Mouse (Mus musculus): ENCODE data around the gene Poc1a.

The Poc1a gene

GRCm38 (mm10) chr9:106339173-106339558 is 58.3 kb downstream of the Poc1a start:
- no peak for DNase-seq

GRCm38 (mm10) chr9:106339730-106340129 is 58.9 kb downstream of the Poc1a start:
- DNase-seq, result no peak

- DNase-seq, result no peak
Observed at GRCm38 (mm10) chr9:106340501-106341312, 59.8 kb downstream of the Poc1a start.

- peak; percentile 24 to 51 for DNase-seq
Observed at GRCm38 (mm10) chr9:106341313-106341686, 60.4 kb downstream of the Poc1a start.

GRCm38 (mm10) chr9:106342573-106342972 is 61.7 kb downstream of the Poc1a start:
- DNase-seq, result no peak

- DNase-seq, result peak; percentile 55 to 67
Observed at GRCm38 (mm10) chr9:106345167-106345566, 64.3 kb downstream of the Poc1a start.

- no peak for DNase-seq
Observed at GRCm38 (mm10) chr9:106345630-106346029, 64.8 kb downstream of the Poc1a start.

GRCm38 (mm10) chr9:106348281-106348680 is 67.4 kb downstream of the Poc1a start:
- DNase-seq, result no peak

GRCm38 (mm10) chr9:106349075-106349474 is 68.2 kb downstream of the Poc1a start:
- peak; percentile 60 to 80 for DNase-seq

- DNase-seq, result peak in 1 of 2 experiments; percentile 58
Observed at GRCm38 (mm10) chr9:106351178-106351577, 70.3 kb downstream of the Poc1a start.

GRCm38 (mm10) chr9:106353779-106354178 is 72.9 kb downstream of the Poc1a start:
- no peak for DNase-seq

- no peak for DNase-seq
Observed at GRCm38 (mm10) chr9:106354810-106355209, 73.9 kb downstream of the Poc1a start.

- no peak for DNase-seq
Observed at GRCm38 (mm10) chr9:106355217-106355974, 74.5 kb downstream of the Poc1a start.

GRCm38 (mm10) chr9:106355975-106356286 is 75.1 kb downstream of the Poc1a start:
- no peak for DNase-seq

GRCm38 (mm10) chr9:106356323-106356844 is 75.5 kb downstream of the Poc1a start:
- DNase-seq, result peak; percentile 52 to 60

GRCm38 (mm10) chr9:106357167-106357566 is 76.3 kb downstream of the Poc1a start:
- DNase-seq, result no peak

- DNase-seq, result no peak
Observed at GRCm38 (mm10) chr9:106359297-106359696, 78.4 kb downstream of the Poc1a start.

GRCm38 (mm10) chr9:106361140-106361539 is 80.3 kb downstream of the Poc1a start:
- DNase-seq, result no peak

- DNase-seq, result no peak
Observed at GRCm38 (mm10) chr9:106365333-106365732, 84.5 kb downstream of the Poc1a start.

GRCm38 (mm10) chr9:106366188-106366587 is 85.3 kb downstream of the Poc1a start:
- no peak for DNase-seq

- DNase-seq, result no peak
Observed at GRCm38 (mm10) chr9:106367001-106367400, 86.1 kb downstream of the Poc1a start.

- DNase-seq, result peak; percentile 99
Observed at GRCm38 (mm10) chr9:106367592-106368111, 86.8 kb downstream of the Poc1a start.

GRCm38 (mm10) chr9:106368112-106368717 is 87.4 kb downstream of the Poc1a start, which contains the start of gene Dusp7:
Dusp7 (plus strand) TSS chr9:106368632.
- DNase-seq, result peak; percentile 88 to 94

All from kidney, postnatal 36 days (tissue).